Mouse (Mus musculus) CD4-positive, CD25-positive, alpha-beta regulatory T cell, adult 4 months (primary cell): ENCODE measurements around the gene Colgalt1. TPM values are rescaled to one million over a fixed set of nuclear protein-coding genes. Genes with fewer than 3 reads are reported as not detected.

ENCODE experiments used
- ATAC-seq: one replicate; pipeline ENCODE4 v1.8.0; 2017
- polyA plus RNA-seq, 2 experiments: library from polyadenylated mRNA; unstranded; fragments of 100-300 nt; shearing (Covaris generic); gene quantifications; one replicate each; pipeline ENCODE4 v1.2.1; 2017

Gene Colgalt1
- polyA plus RNA-seq, 2 experiments from 2014 or later, result 10.8 to 12.2 TPM

- peak; percentile 84 for ATAC-seq
Measured at GRCm38 (mm10) chr8:71591471-71592373, 19.1 kb upstream of the Colgalt1 start, which contains the start of gene Pgls. Gene Pgls, plus strand, starts transcription at chr8:71592176.

DNA sequence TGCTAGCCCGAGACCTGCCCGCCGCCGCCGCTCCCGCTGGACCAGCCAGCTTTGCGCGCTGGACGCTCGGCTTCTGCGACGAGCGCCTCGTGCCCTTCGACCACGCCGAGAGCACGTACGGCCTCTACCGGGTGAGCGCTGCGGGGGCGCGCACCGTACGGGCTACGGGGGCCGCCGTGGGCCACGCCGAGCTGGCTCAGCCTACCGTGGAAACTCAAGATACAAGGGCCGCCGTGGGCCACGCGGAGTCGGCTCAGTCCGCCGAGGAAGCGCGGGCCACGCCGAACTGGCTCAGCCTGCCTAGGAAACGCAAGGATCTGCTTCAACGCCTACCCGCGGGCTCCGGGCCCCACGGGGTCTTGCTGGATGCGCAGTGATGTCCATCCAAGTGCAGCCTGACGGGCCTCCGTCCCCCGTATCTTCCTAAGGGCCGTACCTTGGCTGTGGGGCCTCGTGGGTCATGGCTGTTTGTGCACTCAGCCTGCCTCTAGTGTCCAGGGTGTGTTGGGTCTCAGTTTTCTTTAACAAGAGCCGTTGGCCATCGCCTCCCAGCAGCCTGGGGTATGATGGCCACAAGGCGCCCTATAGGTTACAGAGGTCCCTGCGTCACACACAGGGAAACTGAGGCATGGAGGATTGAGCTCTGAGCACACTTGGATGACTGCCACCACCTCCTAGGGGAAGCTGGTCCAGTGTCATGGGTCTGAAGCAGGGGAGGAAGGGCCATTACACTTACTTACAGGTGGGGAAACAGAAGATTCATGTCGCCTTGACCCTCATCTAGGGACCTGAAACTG is 18.2 kb upstream of the Colgalt1 start:
- peak; percentile 43 for ATAC-seq

GRCm38 (mm10) chr8:71593556-71594323 is 17.1 kb upstream of the Colgalt1 start:
- ATAC-seq, result no peak

GRCm38 (mm10) chr8:71594324-71594722 is 16.5 kb upstream of the Colgalt1 start:
- no peak for ATAC-seq

GRCm38 (mm10) chr8:71595862-71596261 is 14.9 kb upstream of the Colgalt1 start:
- ATAC-seq, result peak; percentile 41

DNA sequence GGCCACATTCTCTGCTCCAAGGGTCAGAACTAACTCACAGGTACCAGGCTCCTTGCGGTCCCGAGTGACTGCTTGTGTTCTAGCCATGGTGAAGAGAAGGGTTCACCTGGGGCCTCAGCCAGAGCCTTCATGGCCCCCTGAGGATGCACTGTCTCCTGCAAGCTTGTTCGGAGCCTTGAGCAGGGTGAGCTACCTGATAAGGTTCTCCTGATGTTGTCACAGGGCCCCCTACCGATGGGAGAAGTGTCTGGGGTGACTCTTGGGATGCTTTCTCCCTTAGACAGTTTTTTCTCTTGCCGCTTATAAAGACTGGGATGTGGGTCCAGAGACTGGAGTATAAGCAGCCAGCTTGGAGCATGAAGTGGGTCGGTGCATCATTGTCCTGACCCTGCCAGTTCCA is 14.4 kb upstream of the Colgalt1 start:
- ATAC-seq, result no peak

GRCm38 (mm10) chr8:71596798-71597197 is 14.0 kb upstream of the Colgalt1 start:
- ATAC-seq, result no peak

DNA sequence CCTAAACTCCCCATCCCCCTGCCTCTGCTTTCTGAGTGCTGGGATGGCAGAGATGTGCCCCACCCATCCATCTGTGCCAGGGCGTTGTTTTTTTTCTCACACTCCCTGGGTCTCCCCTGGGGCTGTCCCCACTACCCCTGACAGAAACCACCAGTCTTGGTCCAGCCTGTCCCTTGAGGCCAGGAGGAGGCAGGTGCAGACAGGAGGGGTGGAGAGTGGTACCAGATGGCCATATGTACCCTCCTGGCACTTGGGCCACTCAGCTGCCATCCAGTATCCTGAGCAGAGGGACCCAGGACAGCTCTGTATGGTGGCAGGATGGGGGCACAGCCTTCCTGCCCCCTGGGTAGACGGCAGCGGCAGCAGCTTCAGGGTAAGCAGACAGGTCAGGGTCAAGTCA is 13.3 kb upstream of the Colgalt1 start, which contains the start of gene Fam129c:
Gene Fam129c, plus strand, starts transcription at position 198 of the 400 bp plus-strand sequence.
- no peak for ATAC-seq

- no peak for ATAC-seq
Measured at GRCm38 (mm10) chr8:71598375-71598774, 12.4 kb upstream of the Colgalt1 start.

DNA sequence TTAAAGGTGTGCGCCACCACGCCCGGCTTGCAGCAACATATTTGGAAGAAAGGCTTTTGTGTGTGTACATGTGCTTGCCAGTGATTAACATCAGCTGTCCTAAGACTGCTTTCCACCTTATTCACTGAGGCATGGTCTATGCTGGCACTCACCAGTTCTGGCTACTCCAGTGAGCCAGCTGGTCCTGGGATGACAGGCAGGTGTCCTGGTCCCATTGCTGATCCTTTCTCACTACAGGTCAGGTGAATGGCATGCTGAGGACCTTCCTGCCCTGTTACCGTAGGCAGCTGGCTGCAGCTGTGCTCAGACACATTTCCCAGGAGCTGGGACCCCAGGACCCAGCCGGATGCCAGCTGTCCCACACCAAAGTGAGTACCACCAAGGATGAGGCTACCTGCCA is 12.0 kb upstream of the Colgalt1 start:
- ATAC-seq, result no peak

GRCm38 (mm10) chr8:71601939-71602665 is 8.7 kb upstream of the Colgalt1 start:
- peak; percentile 62 for ATAC-seq

- ATAC-seq, result no peak
Measured at GRCm38 (mm10) chr8:71602666-71603334, 8.0 kb upstream of the Colgalt1 start.

DNA sequence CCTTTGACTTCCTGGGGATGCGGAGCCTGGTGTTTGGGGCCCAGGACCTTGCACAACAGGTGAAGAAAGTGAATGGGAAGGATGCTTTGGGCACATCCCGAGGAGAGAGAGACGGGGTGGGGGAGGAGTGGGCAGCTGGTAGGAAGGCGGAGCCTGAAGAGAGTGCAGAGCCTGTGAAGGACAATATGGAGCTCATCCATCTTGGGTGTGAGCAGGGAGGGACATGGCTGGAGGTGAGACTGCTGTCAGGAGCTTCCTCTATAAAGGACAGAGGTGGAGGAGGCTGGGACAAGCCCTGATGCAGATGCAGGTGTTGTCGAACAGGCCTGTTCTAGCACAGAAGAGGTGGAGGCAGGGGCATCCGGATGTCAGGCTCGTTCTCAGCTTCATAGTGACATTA is 6.8 kb upstream of the Colgalt1 start:
- no peak for ATAC-seq

DNA sequence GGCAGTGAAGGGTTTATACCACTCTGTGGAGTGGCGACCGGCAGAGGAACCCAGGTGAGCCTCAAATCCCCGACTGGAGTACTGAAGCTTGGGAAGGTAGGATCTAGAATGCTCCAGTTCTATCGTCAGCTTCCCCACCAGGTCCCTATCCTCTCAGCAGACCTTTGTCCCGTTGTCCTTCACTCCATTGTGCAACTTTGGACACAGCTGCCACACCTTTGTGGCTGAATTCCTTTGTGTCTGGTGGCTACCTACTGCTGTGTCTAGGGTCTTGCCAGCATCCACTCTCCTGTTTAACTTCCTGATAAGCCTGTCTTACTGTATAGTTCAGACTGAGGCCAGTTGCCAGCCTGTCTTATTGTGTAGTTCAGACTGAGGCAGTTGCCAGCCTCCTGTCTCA is 1.3 kb downstream of the Colgalt1 start:
- ATAC-seq, result no peak

DNA sequence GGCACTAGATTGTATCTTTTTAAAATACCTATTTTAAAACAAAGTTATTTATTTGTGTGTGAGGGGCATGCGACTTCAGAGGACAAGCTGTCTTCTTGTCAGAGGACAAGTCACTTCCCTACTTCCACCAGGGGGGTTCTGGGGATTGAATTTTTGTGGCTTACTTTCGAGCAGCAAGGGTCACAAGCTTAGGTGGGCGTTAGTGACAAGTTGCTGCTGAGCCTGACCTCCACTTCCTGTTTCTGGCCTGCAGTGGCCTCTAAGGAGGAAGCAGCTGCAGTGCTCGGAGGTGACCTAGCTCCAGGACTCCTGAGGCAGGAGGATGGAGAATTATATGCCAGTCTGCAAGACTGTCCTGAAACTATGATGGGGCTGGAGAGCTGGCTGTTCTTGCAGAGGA is 2.6 kb downstream of the Colgalt1 start:
- ATAC-seq, result no peak

DNA sequence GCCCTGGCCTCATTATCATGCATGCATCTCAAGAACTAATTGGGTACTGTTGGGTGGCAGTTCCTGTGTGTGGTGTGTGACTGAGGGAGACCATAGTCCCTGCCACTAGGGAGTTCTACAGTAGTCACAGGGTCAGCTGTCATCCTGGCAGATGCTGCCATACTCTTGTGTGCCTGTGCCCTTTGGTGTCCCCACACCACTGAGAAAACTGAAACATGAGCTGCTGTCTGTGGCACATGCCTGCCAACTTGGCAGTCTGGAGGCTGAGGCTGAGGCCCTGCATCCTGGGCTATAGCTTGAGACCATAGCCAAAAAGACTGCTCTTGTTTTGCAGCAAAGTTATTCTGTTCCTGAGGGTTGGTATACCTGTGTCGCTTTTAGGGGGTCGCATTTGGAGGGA is 9.0 kb downstream of the Colgalt1 start:
- ATAC-seq, result no peak

DNA sequence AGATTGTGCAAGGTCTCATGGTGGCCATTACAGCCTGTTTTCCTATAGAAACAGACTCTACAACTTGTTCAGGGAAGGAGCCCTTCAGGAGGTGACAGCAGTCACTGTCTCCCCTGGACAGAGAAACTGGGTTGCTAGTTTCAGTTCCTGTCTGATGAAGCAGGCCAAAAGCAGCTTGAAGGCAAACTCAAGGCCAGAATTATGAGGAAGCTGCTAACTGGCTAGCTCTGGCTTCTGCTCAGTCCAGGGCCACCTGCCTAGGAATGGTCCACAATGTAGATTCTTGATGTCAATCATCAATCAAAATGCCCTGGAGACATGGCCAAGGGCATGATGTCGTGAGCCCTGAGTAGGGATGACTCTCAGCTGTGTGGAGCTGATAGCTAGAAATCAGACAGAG is 14.3 kb downstream of the Colgalt1 start:
- no peak for ATAC-seq

GRCm38 (mm10) chr8:71626753-71627152 is 16.0 kb downstream of the Colgalt1 start:
- no peak for ATAC-seq

DNA sequence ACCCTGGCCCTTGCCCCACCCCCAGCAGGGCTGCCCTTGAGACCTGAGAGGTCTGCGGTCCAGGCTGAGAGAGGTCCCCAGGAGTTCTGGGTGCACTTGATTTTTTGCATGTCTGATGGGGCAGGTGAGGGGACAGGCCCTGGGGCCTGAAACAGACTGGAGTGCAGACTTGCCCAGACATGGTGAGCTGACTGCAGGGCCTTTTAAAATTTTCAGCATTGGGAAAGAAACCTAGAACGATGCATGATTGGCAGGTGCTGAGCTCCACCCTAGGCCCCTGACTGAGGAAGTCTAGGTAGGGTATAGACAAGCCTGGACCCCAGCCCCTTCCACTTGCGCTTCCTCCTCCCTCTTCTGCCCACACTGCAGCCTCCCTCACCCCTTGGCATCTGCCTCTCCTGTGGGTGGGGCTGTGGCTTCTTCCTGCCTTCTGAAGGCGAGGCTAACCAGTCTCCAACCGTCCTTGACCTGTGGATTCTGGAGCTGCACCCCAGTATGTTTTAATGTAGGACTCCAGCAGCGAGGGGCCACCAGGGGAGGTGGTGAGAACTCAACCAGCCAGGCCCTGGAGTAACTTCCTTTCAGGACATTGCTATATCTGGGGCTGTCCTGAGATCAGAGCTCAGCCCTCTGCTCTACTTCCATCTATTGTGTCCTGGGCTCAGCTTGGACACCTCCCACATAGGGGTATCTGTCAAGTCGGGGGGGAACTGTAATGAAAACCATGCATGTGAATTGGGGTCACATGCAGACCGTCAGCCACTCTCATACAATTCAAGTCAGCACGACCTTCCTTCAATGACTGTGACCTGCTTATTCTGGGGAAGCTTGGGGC is 16.7 kb downstream of the Colgalt1 start:
- ATAC-seq, result no peak

- no peak for ATAC-seq
Measured at GRCm38 (mm10) chr8:71628396-71629095, 17.7 kb downstream of the Colgalt1 start.
